Mouse (Mus musculus): ENCODE data around the gene Tmem167. TPM values are rescaled to one million over a fixed set of nuclear protein-coding genes. Genes with fewer than 3 reads are reported as not detected.

Tmem167 gene
- polyA plus RNA-seq, 1 experiment from 2014 or later = 48.0 TPM

GRCm38 (mm10) chr13:90191794-90192193, 102.9 kb downstream of the Tmem167 start:
- Histone ChIP-seq H3K9me3 (no peaks in the 10 kb centered on the region), H3K36me3 (no peaks in the 10 kb centered on the region), H3K4me3 (no peak overlapping the region), H3K27me3 (no peaks in the 10 kb centered on the region), H3K27ac (replicated peaks) (no peak overlapping the region), H3K4me1 (replicated peaks) (no peaks in the 10 kb centered on the region), H3K9ac (no peak overlapping the region), H3K4me2 (no peak overlapping the region)
- WGBS = 84% methylated on average over 6 of the region's 6 CpGs
- no peak for ATAC-seq (ENCODE audit: low read depth)

Other genes with a start within 250 kb of the Tmem167 start
- gene Xrcc4, start 485 bp downstream of the Tmem167 start, polyA plus RNA-seq (2015; fragmentation: Nextera tagmentation; extraction: Ambion mirVana) = 13.7 and 15.8 TPM in 2 replicates

Measured in neural tube, embryonic 13.5 days (tissue).